Mouse (Mus musculus) olfactory bulb, adult 2 months (tissue): Measurements from ENCODE around the gene Best3. TPM values are rescaled to one million over a fixed set of nuclear protein-coding genes. Genes with fewer than 3 reads are reported as not detected.
A peak's percentile ranks its signal among the peaks of the same experiment; 100 is the strongest.

ENCODE experiments used
- H3K27ac ChIP-seq: fragments of 200-500 bp; 2 replicates; pipeline ENCODE4 v1.5.1; 2012; ENCODE audit warnings: low read depth, low read length; ENCODE audit not compliant: insufficient read depth
- H3K4me1 ChIP-seq: fragments of 200-500 bp; 2 replicates; pipeline ENCODE4 v1.6.1; 2012; ENCODE audit warnings: low read length; ENCODE audit not compliant: control insufficient read depth, insufficient read depth
- H3K4me3 ChIP-seq: fragments of 200-500 bp; 2 replicates; pipeline ENCODE4 v1.5.1; 2012; ENCODE audit warnings: mild to moderate bottlenecking, low read depth, low read length, moderate library complexity; ENCODE audit not compliant: insufficient read depth
- CTCF ChIP-seq: fragments of 200-500 bp; IDR thresholded peaks from 2 replicates; pipeline ENCODE4 v1.5.1; 2012; ENCODE audit warnings: low read depth, mild to moderate bottlenecking, low read length, moderate library complexity; ENCODE audit not compliant: insufficient read depth
- POLR2A ChIP-seq: fragments of 200-500 bp; IDR thresholded peaks from 2 replicates; pipeline ENCODE4 v1.6.1; 2012; ENCODE audit warnings: mild to moderate bottlenecking, low read depth, low read length, moderate library complexity; ENCODE audit not compliant: insufficient read depth
- WGBS: fragments of 180-500 bp; shearing (Covaris S2); methylation state at CpG from one replicate; pipeline ENCODE4 v1.1.7; 2018; 5-methylcytosine and 5-hydroxymethylcytosine counted together
- polyA plus RNA-seq: library from polyadenylated mRNA; stranded (reverse); fragments of >200 nt; gene quantifications from 2 replicates; pipeline ENCODE4 v1.2.4, GENCODE M21; 2012; ENCODE audit warnings: low replicate concordance; ENCODE audit not compliant: missing spikeins, insufficient read depth, insufficient read length

Gene Best3
- not detected in 2 replicates for polyA plus RNA-seq

- no peak within 1 kb of the TSS for H3K4me3 ChIP-seq
- H3K27ac ChIP-seq, result no peak within 1 kb of the TSS
- TF ChIP-seq CTCF (no peak), POLR2A (no peak)
- H3K4me1 ChIP-seq, result peaks cover 6% of the 10 kb centered on the region; the same call in 1 of the 2 replicates
- WGBS, result 60% methylated on average over 21 of the region's 21 CpGs
Observed at GRCm38 (mm10) chr10:116986264-116987082, at the start of gene Best3. Best3 (plus strand) TSS chr10:116986314.

GRCm38 (mm10) chr10:116943025-116943424, 43.1 kb upstream of the Best3 start:
- 96% methylated on average over 6 of the region's 6 CpGs for WGBS
- H3K4me1 ChIP-seq, result peaks cover 7% of the 10 kb centered on the region; the same call in 1 of the 2 replicates
- no peak overlapping the region for H3K4me3 ChIP-seq
- TF ChIP-seq POLR2A (no peak), CTCF (no peak)
- H3K27ac ChIP-seq, result no peak overlapping the region

- WGBS, result 87% methylated on average over 3 of the region's 3 CpGs
- Histone ChIP-seq H3K27ac (no peak overlapping the region), H3K4me1 (peaks cover 9% of the 10 kb centered on the region; the same call in 1 of the 2 replicates), H3K4me3 (no peak overlapping the region)
- no peak for TF ChIP-seq CTCF
Observed at GRCm38 (mm10) chr10:116944144-116944543, 42.0 kb upstream of the Best3 start.

GRCm38 (mm10) chr10:116944940-116945339, 41.2 kb upstream of the Best3 start:
- H3K4me1 ChIP-seq, result peaks cover 9% of the 10 kb centered on the region; the same call in 1 of the 2 replicates
- WGBS, result 77% methylated on average over 10 of the region's 10 CpGs
- H3K4me3 ChIP-seq, result no peak overlapping the region
- no peak for TF ChIP-seq POLR2A
- no peak for TF ChIP-seq CTCF
- H3K27ac ChIP-seq, result no peak overlapping the region

- 90% methylated on average over 9 of the region's 9 CpGs for WGBS
- TF ChIP-seq CTCF (no peak), POLR2A (no peak)
- peaks cover 9% of the 10 kb centered on the region; the same call in 1 of the 2 replicates for H3K4me1 ChIP-seq
- no peak overlapping the region for H3K4me3 ChIP-seq
- H3K27ac ChIP-seq, result no peak overlapping the region
Observed at GRCm38 (mm10) chr10:116948414-116948813, 37.7 kb upstream of the Best3 start.

GRCm38 (mm10) chr10:116949111-116950008, 36.8 kb upstream of the Best3 start:
- no peak for TF ChIP-seq POLR2A
- no peak for TF ChIP-seq CTCF
- Histone ChIP-seq H3K4me1 (peaks cover 9% of the 10 kb centered on the region; the same call in 1 of the 2 replicates), H3K4me3 (peak overlapping the region; percentile 97), H3K27ac (no peak overlapping the region)
- 4% methylated on average over 44 of the region's 44 CpGs for WGBS

- Histone ChIP-seq H3K4me1 (peaks cover 9% of the 10 kb centered on the region; the same call in 1 of the 2 replicates), H3K27ac (0 out of 2 replicates have a peak within 1 kb of the TSS, but pooled peaks have one; percentile 43), H3K4me3 (peak within 1 kb of the TSS; percentile 97)
- TF ChIP-seq CTCF (peak; percentile 94), POLR2A (peak; percentile 95)
- 1% methylated on average over 88 of the region's 103 CpGs for WGBS
Observed at GRCm38 (mm10) chr10:116950009-116950769, 35.9 kb upstream of the Best3 start, which contains the start of gene Rab3ip. Rab3ip (minus strand) TSS chr10:116950769.

GRCm38 (mm10) chr10:116950886-116951285, 35.2 kb upstream of the Best3 start:
- Histone ChIP-seq H3K4me3 (no peak overlapping the region), H3K27ac (no peak overlapping the region), H3K4me1 (peaks cover 9% of the 10 kb centered on the region; the same call in 1 of the 2 replicates)
- TF ChIP-seq CTCF (no peak), POLR2A (no peak)
- 34% methylated on average over 5 of the region's 5 CpGs for WGBS
